Mouse (Mus musculus): ENCODE results near the gene Cubn. TPM values are rescaled to one million over a fixed set of nuclear protein-coding genes. Genes with fewer than 3 reads are reported as not detected.

The Cubn gene
- polyA plus RNA-seq, 1 experiment from 2014 or later = 1.1 TPM

DNA sequence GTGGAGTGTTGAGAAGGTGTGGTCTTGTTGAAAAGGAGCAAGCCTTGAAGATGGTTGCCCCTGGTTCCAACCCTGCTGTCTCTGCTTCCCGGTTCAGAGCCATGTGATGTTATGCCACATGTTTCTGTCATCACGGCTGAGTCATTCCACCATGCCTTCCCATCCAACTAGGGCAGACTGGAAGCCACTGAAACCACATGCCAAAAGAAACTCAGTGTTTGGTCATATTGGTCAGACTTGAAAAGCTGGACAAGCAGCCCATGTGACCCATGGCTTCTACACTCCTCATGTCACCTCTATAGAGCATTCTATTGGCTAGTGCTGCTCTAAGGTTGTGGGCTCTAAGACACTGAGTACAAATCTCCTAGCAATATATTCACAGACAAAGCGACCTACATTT is 261.9 kb downstream of the Cubn start:
- TF ChIP-seq CTCF (IDR thresholded peaks at IDR 0.05) = no peak
- H3K27me3 ChIP-seq = no peaks in the 10 kb centered on the region
- in situ Hi-C loops (cut with MboI; ENCODE audit: low pct_unique_long_range_greater_than_20kb) = loop anchor here (25.0 kb wide), 2 partner anchors 1217 to 1442 kb away; partner anchors contain the start of genes Ankrd16 and Fbh1
- DNase-seq (ENCODE audit: low read depth, low spot score) = no peak
- CTCF ChIA-PET = no interaction called here
- POLR2A ChIA-PET = no interaction called here
- no peak for ATAC-seq

Other genes with a start within 250 kb of the Cubn start
- 181 TPM for gene Rsu1, start 220.4 kb downstream of the Cubn start, polyA plus RNA-seq (2021)
- gene Trdmt1, start 52.9 kb upstream of the Cubn start, polyA plus RNA-seq (2021) = 8.0 TPM
- gene Vim, start 82.1 kb upstream of the Cubn start, polyA plus RNA-seq (2021) = 2,775 TPM